Mouse (Mus musculus) CD4-positive, CD25-positive, alpha-beta regulatory T cell, adult 2 months (primary cell): Measurements from ENCODE around the gene Tjp1.
A peak's percentile ranks its signal among the peaks of the same experiment; 100 is the strongest.

Experiments
- DNase-seq: peaks from one replicate; pipeline ENCODE4 v3.0.0-alpha.2; 2012; ENCODE audit warnings: low read depth, low spot score

The Tjp1 gene

DNA sequence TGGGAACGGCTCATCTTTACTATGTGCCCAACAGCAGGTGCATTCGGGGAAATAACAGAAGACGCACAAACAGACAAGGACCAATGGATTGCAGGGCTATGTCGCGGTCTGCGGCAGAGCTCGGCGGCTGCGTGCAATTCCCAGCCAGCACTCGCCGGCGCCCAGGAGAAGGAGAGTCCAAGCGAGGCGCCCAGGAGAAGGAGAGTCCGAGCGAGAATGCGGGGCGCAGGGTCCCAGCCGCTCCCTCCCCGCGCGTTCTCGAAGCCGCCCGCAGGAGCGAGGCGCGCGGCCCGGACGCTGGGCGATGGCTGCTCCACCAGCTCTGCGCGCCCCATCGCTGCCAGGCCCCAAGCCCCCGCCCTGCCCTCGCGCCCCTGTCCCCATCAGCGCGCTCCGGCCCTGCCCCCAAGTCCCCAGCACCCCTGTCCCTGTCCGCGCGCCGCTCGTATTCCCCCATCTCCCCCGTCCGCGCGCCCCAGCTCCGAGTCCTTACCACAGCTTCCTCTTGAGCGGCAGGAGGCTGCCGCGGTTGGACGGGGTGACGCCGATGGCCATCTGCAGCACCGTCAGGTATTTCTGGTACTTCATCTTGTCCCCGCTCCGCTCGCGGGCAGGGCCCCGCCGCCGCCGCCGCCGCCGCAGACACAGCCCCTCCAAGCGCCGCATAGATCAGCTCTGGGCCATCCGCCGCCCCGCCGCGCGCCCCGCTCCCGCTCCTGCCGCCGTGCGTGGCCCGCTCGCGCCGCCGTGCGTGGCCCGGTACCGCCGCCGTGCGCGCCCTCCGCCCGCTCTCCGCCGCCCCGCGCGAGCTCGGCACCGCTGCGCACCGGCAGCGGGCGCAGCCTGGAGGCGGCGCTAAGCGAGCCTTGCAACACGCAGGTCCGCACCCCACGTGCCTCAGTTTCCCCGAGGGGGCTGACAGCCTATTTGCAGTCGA lies at the start of gene Tjp1:
Gene Tjp1 (minus strand): TSS at position 711 of the 937 bp plus-strand sequence.
- DNase-seq, result no peak

DNA sequence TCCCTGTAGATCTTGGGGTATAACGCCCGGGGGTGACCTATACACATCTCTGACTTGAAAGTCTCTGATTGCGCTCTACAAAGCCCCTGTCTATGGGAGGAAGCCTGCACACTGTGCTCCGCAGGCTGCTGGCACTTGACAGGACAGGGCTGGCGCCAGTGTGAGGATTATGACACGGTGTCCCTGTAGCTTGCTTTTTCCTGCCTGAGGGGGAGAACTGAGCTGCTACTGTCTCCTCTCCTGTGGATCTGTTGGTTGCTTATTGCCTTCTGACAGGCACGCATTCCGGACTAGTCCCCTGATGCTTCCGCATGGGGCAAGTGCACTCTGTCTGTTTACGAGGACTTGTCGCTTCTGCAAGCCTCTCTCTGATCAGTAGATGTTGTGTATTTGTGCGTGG lies 49.5 kb upstream of the Tjp1 start:
- no peak for DNase-seq

- DNase-seq, result no peak
These were observed 45.1 kb upstream of the Tjp1 start for GRCm38 (mm10) chr7:65572731-65573130.

DNA sequence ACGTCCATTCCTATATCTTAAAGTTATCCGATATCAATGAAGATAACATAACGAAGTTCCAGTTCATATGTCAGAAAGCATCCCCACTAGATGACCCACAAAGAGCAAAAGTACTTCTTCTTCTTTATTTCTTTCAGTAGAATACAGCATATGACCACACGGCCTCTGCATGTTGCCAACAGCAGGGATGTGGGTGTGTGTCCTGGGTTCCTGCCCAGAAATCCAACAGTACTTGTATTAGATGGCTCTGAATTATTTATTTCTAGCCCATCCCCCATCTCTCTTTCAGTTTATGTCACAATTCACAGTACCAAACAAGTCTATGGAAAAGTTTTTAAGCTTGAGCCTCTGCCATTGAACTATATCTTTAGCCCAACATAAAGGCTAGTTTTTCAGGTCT lies 43.1 kb upstream of the Tjp1 start:
- DNase-seq, result no peak

DNA sequence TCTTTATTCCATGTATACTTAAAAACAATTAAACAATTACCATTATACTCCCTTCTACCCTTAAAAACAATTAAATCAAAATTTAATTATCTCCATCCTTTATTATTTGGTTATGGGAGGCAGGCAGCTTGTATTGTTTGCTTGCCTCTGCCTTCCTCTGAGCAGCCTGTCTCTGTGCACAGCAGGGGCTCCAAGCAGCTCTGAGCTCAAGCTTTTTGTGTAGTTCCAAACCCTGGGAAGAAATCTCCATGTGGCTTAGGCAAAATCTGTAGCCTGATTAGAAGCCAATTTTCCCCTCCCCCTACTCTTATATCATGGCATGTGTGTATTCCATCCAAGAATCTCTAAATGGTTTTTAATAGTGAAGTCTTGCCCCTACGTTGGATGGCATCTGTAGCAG lies 28.4 kb upstream of the Tjp1 start:
- no peak for DNase-seq

- no peak for DNase-seq
These were observed 18.2 kb upstream of the Tjp1 start for GRCm38 (mm10) chr7:65545741-65546140.

DNA sequence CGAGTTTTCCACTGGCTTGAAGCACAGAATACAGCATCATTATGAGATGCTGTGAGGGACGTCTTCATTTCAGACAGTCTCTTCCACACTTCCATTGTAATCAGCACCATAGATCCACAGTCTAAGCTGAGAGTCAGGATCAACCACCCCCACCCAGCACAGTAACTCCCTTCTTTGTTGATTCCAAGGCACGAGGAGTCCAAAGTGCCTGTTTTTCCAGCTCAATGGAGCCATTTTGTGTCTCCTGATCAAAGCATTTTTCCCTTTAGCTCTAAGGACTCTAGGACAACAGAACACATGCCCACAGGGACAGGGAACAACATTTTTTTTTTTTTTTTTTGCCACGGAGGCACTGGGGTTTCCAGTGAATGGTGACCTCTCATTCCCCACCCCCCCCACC lies 5.1 kb upstream of the Tjp1 start:
- no peak for DNase-seq

DNA sequence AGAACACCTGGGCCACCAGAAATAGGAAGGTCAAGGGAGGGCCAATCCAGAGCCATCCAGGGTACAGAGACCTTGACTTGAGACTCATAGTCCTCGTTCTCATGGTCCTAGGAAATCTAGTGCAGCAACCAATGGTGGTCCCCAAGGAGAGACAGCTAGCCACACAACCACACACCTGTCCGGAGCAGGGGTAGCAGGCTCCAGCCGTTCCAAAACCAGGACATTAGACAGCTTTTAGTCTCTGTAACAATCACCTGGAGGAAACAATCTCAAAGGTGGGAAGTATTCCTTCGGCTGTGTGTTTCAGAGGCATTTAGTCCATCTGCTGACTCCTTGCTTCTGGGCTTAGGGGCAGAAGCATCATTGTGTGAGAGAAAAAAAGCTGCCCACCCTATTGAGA lies 4.5 kb downstream of the Tjp1 start:
- DNase-seq, result no peak

- DNase-seq, result no peak
These were observed 5.1 kb downstream of the Tjp1 start for GRCm38 (mm10) chr7:65522490-65522889.

DNA sequence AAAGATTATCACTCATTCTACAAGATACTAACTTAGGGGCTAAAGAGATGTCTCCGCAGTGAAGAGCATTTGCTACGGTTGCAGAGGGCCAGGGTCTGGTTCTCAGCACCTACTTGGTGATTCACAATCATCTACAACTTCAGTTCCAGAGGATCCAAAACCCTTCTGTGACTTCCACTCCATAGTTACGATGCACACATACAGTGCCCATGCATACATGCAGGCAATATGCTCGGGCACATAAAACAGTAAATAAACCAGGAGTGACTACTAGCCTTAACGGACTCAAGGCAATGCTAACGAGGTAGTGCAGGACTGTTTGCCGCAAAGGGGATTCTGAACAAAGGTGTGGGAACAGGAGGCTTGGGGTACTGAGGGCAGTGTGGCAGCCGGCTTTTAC lies 7.0 kb downstream of the Tjp1 start:
- no peak for DNase-seq

GRCm38 (mm10) chr7:65519788-65520563 lies 7.6 kb downstream of the Tjp1 start:
- peak; percentile 58 for DNase-seq

DNA sequence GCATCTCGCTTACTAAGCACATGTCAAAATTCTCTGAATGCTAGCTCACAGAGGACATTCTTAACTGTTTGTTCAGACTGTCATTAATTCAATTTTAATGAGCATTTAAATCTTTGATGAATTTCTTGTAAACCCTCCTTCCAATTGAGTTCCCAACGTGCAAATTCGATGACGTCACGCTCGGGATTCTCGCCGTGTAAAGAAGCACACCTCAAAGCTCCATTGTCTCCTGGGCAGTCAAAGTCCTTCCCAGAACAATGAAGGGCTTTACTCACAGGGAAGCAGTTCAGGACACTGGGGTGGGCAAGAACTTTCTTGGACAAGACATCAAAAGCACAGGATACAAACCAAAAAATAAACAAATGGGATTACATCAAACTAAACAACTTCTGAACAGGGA lies 10.7 kb downstream of the Tjp1 start:
- no peak for DNase-seq

DNA sequence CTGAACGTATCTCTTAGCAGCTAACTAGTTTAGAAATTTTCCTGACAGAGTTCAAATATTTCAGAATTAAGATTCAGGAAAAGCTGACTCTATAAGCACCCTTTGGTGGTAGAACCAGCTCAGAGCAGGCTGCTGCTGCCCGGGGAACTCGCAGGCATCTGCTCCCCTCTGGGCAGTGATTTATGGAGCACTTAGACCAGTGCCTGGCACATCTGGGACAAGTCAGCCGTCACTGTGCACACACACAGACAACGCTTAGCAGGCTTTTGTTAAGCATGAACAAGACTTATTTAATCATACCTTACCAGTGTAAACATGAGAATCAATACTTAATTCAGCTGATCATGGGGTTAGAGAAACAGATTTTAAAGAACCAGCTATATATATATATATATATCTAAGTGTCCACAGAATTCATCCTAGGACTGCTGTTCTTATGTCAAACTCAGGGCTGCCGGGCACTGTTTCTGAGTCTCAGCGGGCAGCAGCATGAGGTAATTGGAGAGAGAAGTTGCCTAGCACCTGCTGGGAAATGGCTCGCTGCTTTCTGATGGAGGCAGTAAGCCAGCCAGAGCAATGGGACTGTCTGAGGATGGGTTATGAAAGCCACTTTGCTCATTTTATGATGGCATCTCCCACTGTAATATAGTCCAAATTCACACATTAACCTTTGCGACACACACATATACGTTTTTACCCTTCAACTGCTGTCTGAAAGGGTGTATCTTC lies 14.0 kb downstream of the Tjp1 start:
- no peak for DNase-seq

DNA sequence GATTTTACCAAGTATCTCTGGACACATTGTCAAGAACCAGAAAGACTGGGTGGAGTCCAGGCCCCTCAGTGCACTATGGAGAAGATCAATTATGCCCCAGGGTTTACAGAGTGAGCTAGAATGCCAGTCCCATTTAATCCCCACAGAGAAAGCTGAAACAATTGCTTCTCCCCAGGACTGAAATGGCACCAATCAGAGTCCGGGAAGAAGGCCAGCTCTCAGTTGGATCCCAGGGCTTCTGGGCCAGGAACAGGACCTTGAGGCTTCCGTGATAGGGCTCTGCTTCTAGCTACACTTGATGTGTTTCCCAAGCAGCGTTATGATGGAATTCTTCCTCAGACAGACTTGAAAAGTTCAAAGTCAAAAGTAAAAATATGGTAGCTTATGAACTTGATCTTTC lies 18.2 kb downstream of the Tjp1 start:
- DNase-seq, result no peak

DNA sequence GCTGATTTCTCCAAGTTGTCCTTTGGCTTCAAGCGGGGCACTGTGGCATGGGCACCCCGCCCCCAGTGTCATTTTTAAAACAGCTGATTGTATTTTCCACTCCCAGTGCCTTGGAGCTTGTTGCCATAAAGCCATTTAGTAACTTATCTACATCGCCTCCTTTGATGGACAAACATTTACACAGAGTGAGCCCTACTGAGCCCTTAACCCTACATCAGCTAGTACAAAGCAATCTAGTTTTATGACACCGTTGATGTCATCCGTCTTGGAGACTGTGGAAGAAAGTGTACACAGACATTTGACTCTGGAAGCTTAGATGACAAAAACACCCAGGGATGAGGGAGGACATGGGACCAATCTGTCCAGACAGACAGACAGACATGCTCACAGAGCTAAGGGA lies 20.2 kb downstream of the Tjp1 start:
- no peak for DNase-seq

DNA sequence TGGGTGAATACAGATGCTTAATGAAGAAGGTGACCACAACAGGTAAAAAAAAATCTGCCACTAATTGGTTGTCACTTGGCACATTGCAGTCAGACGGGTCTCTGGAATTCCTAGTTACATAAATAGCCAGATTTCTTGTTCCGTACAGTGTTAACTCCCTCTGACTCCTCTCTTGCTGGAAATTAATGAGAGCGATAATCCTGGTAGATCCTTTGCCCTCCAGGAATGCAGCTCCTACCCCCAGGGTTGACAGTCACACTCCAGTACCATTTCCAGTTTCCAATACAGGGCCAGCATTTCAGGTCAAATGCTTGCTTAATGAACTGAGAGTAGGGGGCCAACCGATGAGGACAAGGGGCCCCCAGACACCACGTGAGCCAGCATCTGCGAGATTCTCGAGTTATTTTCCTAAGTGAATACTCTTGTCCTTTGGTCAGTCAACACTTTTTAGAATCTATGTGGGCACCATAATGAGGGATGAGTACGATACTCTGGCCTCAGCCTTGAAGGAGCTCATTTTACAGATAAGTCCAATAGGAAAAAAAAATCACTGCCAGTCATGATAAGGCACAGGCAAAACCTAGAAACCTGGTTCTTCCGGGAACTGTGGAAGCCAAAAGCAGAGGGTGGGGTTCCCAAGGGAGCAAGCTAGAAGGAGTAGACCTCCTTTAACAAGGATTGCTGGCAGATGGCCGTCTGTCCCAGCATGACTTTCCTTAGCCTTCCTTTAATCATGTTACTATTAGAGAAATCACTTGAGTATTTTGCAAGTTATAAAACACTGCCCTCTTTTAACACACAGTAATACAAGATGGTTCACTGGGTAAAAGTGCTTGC lies 24.9 kb downstream of the Tjp1 start:
- DNase-seq, result no peak

DNA sequence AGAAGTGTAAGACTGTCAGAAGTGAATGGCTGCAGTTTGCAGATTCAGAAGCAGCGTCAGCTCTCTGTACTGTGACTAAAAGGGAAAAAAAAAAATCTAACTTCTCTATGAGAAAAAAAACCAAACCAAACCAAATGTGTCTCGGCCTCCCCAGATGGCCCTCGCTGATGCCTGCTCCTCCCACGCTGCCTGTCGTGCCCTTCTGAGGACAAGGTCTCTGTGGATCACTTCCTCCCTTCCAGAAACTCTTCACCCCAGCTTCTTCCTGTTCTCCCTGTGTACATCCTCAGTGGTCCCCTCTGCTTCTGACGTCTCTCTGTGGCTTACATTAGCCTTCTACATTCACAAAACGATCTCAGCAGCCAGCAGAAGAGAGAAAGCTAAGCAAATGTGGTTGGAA lies 26.8 kb downstream of the Tjp1 start:
- DNase-seq, result no peak

DNA sequence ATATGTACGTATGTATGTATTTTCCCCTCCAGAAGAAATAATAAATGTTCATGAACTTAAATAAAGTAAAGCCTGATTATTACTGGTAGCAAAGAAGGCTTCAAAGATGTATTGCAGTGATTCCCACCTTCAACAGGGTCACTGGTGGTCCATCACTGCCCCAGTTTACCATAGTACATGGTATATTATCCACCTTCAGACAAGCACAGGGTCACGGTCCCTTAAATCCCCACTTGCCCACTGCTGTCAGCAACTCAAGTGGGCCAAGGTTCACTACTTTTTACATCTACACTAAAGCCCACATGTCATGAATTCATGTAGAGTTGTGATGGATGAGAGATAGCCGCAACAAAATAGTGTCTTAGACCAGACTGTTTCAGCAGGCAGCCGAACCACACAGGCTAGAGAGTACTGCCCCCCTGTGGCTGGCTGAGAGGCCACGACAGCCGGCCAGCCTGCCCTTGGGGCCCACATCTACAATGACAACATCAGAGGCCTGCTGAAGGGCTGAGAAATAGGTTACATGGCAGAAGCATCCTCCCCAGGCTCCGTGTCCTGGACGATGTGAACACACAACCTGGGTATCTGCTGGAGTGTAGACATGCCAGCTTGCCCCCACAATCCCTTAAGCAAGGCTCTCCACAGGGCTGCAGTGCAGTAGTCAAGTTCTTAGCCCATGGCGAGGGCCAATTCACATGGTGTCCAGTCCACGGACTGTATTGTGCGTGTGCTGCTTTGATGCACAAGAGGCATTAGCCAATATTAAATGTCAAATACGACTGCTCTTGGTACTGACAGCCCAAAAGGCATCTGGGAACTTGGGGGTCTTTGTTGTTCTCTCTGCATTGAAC lies 29.6 kb downstream of the Tjp1 start:
- no peak for DNase-seq

DNA sequence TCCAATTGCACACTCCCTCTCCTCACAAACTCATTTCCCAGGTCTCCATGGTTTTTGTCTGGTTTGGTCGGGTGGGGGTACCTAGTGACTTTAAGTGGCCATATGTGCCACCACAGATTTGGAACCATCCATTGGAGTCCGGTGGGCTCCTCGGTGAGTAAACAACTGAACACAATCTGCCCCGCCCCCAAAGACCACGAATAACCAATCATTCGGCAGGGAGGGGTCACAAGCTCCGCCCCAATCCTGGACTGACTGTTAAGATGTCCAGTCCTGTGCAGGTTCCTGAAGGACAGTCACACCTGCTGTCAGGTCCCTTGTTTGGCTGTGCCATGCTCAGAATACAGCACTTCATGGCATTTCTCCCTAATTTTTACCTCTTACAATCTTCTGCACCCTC lies 37.1 kb downstream of the Tjp1 start:
- DNase-seq, result no peak

- DNase-seq, result no peak
These were observed 37.8 kb downstream of the Tjp1 start for GRCm38 (mm10) chr7:65489742-65490141.
